Mouse (Mus musculus): ENCODE results near the gene Raver1. TPM values are rescaled to one million over a fixed set of nuclear protein-coding genes. Genes with fewer than 3 reads are reported as not detected.

The Raver1 gene
- polyA plus RNA-seq, 1 experiment from 2014 or later, result 58.8 TPM

DNA sequence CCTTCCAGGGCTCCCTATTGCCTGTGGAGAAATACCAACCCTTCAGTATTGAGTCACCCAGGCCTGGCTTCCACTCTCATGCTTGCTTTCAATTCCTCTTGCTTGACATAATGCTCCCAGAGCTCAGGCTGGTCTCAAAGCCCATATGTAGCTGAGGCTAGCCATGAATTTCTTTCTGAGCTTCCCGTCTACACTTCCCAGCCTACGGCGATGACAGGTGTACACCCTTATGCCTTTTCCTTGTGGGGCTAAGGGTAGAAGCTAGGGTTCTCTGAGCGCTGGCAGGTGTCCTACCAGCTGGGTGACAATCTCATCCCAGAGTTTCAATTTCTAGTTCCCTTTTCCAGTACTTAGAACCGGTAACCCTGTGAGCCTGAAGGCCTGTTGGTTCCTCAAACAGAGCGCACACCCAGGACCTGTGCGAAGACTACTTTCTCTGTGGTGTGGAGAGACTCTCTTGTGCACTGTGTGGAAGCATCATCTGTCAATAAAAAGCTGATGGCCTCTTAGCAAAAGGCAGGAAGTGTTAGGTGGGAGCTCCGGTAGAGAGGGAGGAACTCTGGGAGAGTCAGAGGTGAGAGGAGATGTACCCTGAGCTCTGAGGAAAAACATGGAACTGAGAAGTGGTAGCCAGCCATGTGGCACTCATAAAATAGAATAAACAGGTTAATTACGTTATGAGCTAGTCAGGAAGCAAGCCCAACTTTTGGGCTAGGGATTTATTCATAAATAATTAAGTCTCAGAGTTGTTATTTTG, 33.9 kb upstream of the Raver1 start:
- Histone ChIP-seq H3K9ac (no peak overlapping the region), H3K27ac (no peak overlapping the region), H3K4me1 (peaks cover 6% of the 10 kb centered on the region), H3K4me2 (replicated peaks) (no peak overlapping the region), H3K27me3 (no peaks in the 10 kb centered on the region), H3K36me3 (peaks cover 42% of the 10 kb centered on the region), H3K4me3 (no peak overlapping the region), H3K9me3 (replicated peaks) (no peaks in the 10 kb centered on the region)
- ATAC-seq (ENCODE audit: low FRiP score), result no peak
- WGBS, result 89% methylated on average over 9 of the region's 9 CpGs

DNA sequence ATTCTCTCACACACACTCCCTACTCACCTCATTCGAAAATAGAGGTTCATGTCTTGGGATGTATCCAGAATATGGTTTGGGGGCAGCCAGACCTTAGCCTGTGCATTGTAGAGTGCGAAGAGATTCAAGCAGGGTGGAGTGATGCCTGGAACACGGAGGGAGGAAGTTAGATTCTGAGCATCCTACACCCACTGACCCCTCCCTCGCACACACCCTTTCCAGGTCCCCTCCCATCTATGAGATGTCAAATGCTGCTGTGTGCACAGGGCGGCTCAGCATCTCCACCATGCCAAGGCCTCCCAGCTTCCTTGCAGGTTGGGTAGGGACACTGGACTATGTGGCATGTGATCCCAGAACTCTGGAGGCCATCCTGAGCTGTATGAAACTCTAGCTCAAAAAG, 33.0 kb upstream of the Raver1 start:
- 82% methylated on average over 5 of the region's 5 CpGs for WGBS
- Histone ChIP-seq H3K9ac (no peak overlapping the region), H3K4me2 (replicated peaks) (no peak overlapping the region), H3K9me3 (replicated peaks) (no peaks in the 10 kb centered on the region), H3K4me3 (no peak overlapping the region), H3K4me1 (no peaks in the 10 kb centered on the region), H3K27ac (no peak overlapping the region), H3K36me3 (peaks cover 51% of the 10 kb centered on the region), H3K27me3 (no peaks in the 10 kb centered on the region)
- no peak for ATAC-seq (ENCODE audit: low FRiP score)

DNA sequence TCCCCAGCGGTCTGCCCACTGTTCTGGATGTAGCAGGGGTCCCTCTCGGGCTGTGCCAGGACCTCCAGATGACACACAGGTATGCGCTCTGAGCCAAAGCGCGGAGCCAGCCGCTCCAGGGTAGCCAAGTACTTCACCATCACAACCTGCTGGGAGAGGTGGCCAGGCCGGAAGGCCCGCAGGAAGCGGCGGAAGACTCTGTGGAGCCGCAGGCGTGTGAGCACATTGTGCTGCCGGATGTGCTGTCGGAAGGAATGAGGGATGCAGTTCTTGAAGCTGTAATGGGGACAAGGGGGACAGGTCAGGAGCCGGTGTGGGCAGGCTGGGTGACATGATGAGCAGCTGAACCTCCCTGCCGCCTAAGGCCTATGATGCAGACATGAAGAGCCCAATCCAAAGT, 29.7 kb upstream of the Raver1 start:
- WGBS, result 91% methylated on average over 16 of the region's 16 CpGs
- H3K4me2 ChIP-seq (replicated peaks), result no peak overlapping the region
- no peak overlapping the region for H3K4me3 ChIP-seq
- no peak for ATAC-seq (ENCODE audit: low FRiP score)
- H3K27ac ChIP-seq, result no peak overlapping the region
- no peaks in the 10 kb centered on the region for H3K4me1 ChIP-seq
- H3K27me3 ChIP-seq, result no peaks in the 10 kb centered on the region
- H3K9me3 ChIP-seq (replicated peaks), result no peaks in the 10 kb centered on the region
- H3K36me3 ChIP-seq, result peaks cover 37% of the 10 kb centered on the region
- H3K9ac ChIP-seq, result no peak overlapping the region

DNA sequence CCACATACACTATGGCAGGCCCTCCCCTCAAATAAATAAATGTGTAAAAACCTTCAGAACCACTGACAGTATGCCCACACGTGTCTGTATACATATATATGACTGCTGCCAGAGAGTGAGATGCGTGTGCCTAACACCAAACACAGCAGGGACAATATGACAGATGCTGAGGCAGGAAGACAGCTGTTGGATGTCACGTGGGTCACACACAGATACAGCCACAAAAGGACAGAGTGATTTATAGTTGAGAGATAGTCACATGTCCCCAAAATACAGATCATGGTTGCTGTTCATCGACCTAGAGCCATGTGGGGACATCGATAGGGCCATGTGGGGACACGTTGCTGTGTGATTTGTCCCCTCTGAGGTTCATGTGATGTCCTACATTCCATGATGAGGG, 25.3 kb upstream of the Raver1 start:
- H3K27ac ChIP-seq, result no peak overlapping the region
- H3K4me1 ChIP-seq, result no peaks in the 10 kb centered on the region
- no peaks in the 10 kb centered on the region for H3K27me3 ChIP-seq
- no peaks in the 10 kb centered on the region for H3K9me3 ChIP-seq (replicated peaks)
- 79% methylated on average over 6 of the region's 6 CpGs for WGBS
- no peak overlapping the region for H3K9ac ChIP-seq
- H3K36me3 ChIP-seq, result peaks cover 20% of the 10 kb centered on the region
- H3K4me3 ChIP-seq, result no peak overlapping the region
- no peak overlapping the region for H3K4me2 ChIP-seq (replicated peaks)
- ATAC-seq (ENCODE audit: low FRiP score), result no peak

DNA sequence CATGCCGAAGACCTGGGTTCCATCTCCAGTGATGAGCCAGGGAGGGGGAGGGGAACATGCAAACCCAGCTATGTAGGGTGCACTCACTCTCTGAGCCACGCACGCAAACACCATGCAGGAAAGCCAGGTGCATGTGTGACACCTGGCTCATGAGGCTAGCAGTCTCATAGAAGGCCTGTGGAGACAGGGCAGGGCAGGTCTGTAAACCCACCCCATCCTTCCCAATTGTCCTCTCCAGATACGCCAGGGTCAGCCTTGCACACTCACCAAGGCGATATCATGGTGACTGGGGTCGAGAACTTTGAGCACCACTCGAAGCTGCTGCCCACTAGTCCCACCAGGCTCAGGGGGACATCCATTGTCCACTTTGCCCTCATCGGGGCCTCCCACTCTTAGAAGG, 23.3 kb upstream of the Raver1 start:
- WGBS, result 89% methylated on average over 8 of the region's 8 CpGs
- no peak for ATAC-seq (ENCODE audit: low FRiP score)
- H3K4me3 ChIP-seq, result no peak overlapping the region
- H3K4me1 ChIP-seq, result no peaks in the 10 kb centered on the region
- H3K4me2 ChIP-seq (replicated peaks), result no peak overlapping the region
- peaks cover 7% of the 10 kb centered on the region for H3K36me3 ChIP-seq
- no peaks in the 10 kb centered on the region for H3K27me3 ChIP-seq
- H3K9ac ChIP-seq, result no peak overlapping the region
- H3K27ac ChIP-seq, result no peak overlapping the region
- H3K9me3 ChIP-seq (replicated peaks), result no peaks in the 10 kb centered on the region

DNA sequence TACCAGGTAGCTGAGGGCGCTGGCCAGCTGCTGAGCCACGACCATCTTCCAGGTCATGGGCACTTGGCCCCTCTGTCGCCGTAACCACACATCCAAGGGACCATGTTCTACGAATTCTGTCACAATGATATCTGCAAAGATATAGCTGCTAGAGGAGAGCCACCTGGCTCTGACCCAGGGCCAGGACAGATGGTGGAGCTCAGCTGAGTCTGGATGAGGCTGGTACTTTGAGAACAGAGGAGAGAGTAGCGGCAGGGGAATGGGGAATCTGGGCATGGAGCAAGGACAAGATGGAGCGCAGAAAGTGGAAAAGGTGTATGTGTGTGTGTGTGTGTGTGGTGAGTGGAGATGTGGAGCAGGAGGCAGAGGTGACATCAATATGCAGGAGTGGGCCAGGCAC, 22.4 kb upstream of the Raver1 start:
- Histone ChIP-seq H3K27me3 (no peaks in the 10 kb centered on the region), H3K27ac (no peak overlapping the region), H3K4me2 (replicated peaks) (no peak overlapping the region), H3K9ac (no peak overlapping the region), H3K4me1 (no peaks in the 10 kb centered on the region), H3K4me3 (no peak overlapping the region), H3K9me3 (replicated peaks) (no peaks in the 10 kb centered on the region), H3K36me3 (peaks cover 4% of the 10 kb centered on the region; the same call in 1 of the 2 replicates)
- no peak for ATAC-seq (ENCODE audit: low FRiP score)
- WGBS, result 92% methylated on average over 7 of the region's 7 CpGs

DNA sequence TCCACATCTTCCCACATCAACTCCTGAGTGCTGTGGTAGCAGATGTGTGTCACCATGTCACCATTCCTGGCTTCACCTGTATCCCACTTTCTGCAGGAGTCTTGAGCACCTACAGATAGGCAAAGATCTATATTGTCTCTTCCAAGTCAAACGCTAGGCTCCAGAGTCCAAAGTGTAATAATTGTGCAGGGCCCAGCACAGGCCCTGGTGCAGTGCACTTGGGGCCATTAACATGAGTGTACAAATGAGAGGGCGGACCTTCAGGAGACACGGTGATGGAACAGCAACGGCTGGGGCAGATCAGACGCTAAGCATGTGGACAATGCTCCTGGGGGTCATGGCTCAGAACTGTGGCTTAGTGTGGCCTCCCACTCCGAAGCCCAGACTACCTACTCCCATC, 21.9 kb upstream of the Raver1 start:
- Histone ChIP-seq H3K27me3 (no peaks in the 10 kb centered on the region), H3K9ac (no peak overlapping the region), H3K4me1 (no peaks in the 10 kb centered on the region), H3K36me3 (peaks cover 9% of the 10 kb centered on the region), H3K27ac (no peak overlapping the region), H3K4me2 (replicated peaks) (no peak overlapping the region), H3K4me3 (no peak overlapping the region), H3K9me3 (replicated peaks) (no peaks in the 10 kb centered on the region)
- WGBS, result 88% methylated on average over 6 of the region's 6 CpGs
- ATAC-seq (ENCODE audit: low FRiP score), result no peak

DNA sequence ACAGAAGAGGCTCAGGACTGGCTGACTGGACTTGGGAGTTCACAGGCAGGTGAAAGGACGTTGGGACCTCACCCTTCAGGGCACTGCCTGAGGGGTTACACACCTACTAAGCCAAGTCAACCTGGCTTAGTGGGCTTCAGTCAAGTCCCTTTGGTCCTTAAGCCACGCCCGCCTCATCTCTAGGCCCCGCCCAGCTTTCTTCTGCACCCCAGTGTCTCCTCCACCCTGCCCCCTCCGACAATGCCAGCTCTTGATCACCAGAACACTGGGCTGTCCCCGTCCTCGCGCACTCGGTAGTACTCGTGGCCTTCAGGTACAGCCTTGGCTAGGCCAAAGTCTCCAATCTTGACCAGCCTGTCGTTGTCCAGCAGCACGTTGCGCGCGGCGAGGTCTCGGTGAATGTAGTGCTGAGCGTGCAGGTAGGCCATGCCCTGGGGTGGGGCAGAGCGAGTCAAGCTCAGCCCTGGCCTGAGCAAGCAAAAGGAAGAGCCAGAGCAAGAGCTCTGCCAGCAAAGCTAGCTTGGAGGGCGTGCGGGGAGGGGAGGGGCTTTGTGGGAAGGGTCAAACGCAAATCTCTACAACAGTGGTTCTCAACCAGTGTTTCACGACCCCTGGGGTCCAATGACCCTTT, 15.9 kb upstream of the Raver1 start:
- no peak overlapping the region for H3K4me2 ChIP-seq (replicated peaks)
- ATAC-seq (ENCODE audit: low FRiP score), result no peak
- H3K9ac ChIP-seq, result no peak overlapping the region
- peaks cover 7% of the 10 kb centered on the region for H3K36me3 ChIP-seq
- 0 out of 2 replicates have a peak, but pooled peaks cover 4% of the 10 kb centered on the region for H3K4me1 ChIP-seq
- no peak overlapping the region for H3K4me3 ChIP-seq
- WGBS, result 50% methylated on average over 23 of the region's 23 CpGs
- no peaks in the 10 kb centered on the region for H3K9me3 ChIP-seq (replicated peaks)
- H3K27ac ChIP-seq, result no peak overlapping the region
- no peaks in the 10 kb centered on the region for H3K27me3 ChIP-seq

DNA sequence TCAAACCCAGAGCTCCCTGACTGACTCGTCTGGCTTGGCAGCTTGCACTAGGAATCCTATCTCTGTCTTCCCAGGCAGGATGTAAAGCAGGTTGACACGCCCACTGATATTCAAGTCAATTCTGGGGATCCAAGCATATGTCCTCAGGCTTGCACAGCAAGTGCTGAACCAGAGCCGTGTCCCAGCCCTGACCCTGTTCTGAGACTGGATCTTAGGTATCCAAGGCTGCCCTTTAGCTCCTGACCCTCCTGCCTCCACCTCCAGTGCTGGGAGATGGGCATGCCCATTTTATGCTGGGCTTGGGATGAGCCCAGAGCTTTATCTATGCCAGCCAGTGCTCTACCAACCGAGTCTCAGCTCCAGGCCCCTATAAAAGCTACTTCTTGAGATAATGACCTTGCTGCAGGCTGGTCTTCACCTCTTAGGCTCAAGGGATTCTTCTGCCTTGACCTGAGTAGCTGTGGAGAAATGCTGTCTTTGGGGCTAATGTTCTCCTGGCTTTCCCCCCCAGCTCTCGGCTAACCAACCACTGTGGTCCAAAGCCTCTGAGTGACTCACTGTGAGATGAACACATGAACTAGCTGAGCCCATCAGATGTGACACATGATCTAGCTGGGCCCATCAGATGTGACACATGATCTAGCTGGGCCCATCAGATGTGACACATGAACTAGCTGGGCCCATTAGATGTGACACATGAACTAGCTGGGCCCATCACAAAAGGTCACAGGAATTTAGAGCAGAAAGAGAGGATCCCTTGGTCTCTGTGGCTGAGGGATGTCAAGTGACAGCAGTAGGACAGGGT, 14.2 kb upstream of the Raver1 start:
- H3K9me3 ChIP-seq (replicated peaks), result no peaks in the 10 kb centered on the region
- no peaks in the 10 kb centered on the region for H3K27me3 ChIP-seq
- no peak for ATAC-seq (ENCODE audit: low FRiP score)
- H3K4me1 ChIP-seq, result 0 out of 2 replicates have a peak, but pooled peaks cover 4% of the 10 kb centered on the region
- no peak overlapping the region for H3K9ac ChIP-seq
- peaks cover 7% of the 10 kb centered on the region for H3K36me3 ChIP-seq
- no peak overlapping the region for H3K4me2 ChIP-seq (replicated peaks)
- WGBS, result 80% methylated on average over 5 of the region's 5 CpGs
- no peak overlapping the region for H3K27ac ChIP-seq
- H3K4me3 ChIP-seq, result no peak overlapping the region

DNA sequence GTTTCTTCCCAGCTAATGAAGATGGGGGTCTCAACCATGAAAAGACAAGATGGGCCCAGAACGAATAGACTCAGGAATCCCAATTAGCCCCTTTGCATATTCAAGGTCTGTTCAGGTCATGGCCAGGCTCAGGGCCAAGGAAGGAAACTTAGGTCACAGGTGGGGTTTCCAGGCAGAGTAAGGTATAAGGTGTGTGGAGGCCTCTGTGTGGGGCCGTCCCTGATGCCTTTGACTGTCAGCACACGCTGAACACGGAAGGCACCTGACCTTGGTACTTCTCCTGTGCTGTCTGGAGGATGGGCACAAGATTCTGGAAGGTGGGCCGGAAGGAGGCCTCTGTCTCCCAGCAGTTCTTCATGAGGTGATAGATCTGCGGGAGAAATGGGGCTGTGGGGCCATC, 13.0 kb upstream of the Raver1 start:
- Histone ChIP-seq H3K4me1 (peaks cover 12% of the 10 kb centered on the region; the same call in 1 of the 2 replicates), H3K4me3 (no peak overlapping the region), H3K27me3 (no peaks in the 10 kb centered on the region), H3K9ac (no peak overlapping the region), H3K9me3 (replicated peaks) (no peaks in the 10 kb centered on the region), H3K4me2 (replicated peaks) (no peak overlapping the region), H3K27ac (no peak overlapping the region), H3K36me3 (peaks cover 7% of the 10 kb centered on the region)
- WGBS, result 87% methylated on average over 6 of the region's 6 CpGs
- no peak for ATAC-seq (ENCODE audit: low FRiP score)

DNA sequence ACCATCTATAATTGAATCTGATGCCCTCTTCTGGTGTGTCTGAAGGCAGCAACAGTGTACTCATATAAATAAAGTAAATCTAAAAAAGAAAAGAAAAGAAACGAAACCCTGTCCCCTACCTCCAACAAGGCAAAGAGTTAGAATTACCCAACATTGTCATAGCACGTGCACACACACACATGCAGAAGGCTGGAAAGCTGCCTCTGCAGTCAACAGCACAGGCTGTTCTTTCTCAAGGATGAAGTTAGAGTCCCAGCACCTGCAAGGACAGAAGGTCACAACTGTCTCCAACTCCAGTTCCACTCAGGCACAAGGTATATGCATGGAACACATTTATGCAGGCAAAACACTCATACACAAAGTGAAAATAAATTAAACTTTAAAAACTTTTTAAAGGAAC, 10.3 kb upstream of the Raver1 start:
- WGBS, result 85% methylated on average over 2 of the region's 2 CpGs
- ATAC-seq (ENCODE audit: low FRiP score), result no peak
- Histone ChIP-seq H3K27me3 (no peaks in the 10 kb centered on the region), H3K4me1 (peaks cover 12% of the 10 kb centered on the region; the same call in 1 of the 2 replicates), H3K4me2 (replicated peaks) (no peak overlapping the region), H3K36me3 (no peaks in the 10 kb centered on the region), H3K27ac (no peak overlapping the region), H3K9ac (no peak overlapping the region), H3K4me3 (no peak overlapping the region), H3K9me3 (replicated peaks) (no peaks in the 10 kb centered on the region)

DNA sequence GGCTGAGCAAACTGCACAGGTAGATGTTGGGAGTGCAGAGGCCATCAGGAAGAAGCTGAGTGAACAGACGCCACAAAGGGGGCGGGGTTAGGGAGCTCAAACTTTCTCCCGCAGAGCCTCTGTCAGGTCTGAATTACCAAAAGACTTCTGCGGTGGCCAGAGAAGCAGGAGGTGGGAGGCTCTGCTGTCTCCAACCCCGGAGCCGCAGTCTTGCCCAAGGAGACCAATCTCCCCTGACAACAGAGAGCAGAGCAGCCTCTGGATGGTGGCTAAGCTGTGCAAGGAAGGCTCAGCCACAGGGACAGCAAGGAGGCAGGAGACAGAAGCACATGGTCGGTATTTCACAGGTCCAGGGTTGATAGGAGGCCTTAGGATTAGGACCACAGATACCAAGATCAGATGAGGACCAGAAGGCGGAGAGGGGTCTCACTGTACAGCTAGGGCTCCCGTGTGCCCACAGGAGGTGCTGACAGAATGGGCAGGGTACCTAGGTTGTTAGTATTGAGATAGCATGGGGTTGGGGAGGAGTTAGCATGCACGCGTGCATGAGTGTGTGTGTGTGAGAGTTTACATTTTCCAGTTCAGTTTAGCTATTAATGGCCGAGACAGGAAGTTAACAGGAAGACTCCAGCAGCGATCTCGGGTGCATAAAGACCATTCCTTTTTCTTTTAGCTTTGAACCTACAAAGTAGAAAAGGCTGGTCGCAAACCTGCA, 8.8 kb upstream of the Raver1 start:
- Histone ChIP-seq H3K36me3 (no peaks in the 10 kb centered on the region), H3K4me3 (no peak overlapping the region), H3K9me3 (replicated peaks) (no peaks in the 10 kb centered on the region), H3K27me3 (no peaks in the 10 kb centered on the region), H3K27ac (no peak overlapping the region), H3K4me1 (peaks cover 12% of the 10 kb centered on the region; the same call in 1 of the 2 replicates), H3K9ac (peak overlapping the region; percentile 35; the same call in 1 of the 2 replicates), H3K4me2 (replicated peaks) (0 out of 2 replicates have a peak overlapping the region, but pooled peaks have one; percentile 6)
- WGBS, result 45% methylated on average over 15 of the region's 15 CpGs
- ATAC-seq (ENCODE audit: low FRiP score), result no peak
